Mouse (Mus musculus) adrenal gland, postnatal 25 days (tissue): ENCODE measurements around the gene Dennd4b. TPM values are rescaled to one million over a fixed set of nuclear protein-coding genes. Genes with fewer than 3 reads are reported as not detected.
"Not testable (repeated sequence)": the region's sequence is repeated elsewhere in the genome, so short reads cannot be mapped to it uniquely, and the experiment has no call there.

Experiments
- DNase-seq: peaks from one replicate; pipeline ENCODE4 v3.0.0; 2021; ENCODE audit warnings: mixed read lengths
- microRNA-seq, 2 experiments: library from miRNA; unstranded; fragments of <30 nt; microRNA quantifications; one replicate each; pipeline ENCODE4 v1.2.0; 2021
- total RNA-seq: library from RNA; stranded (reverse); gene quantifications from 2 replicates; pipeline ENCODE4 v1.2.3, GENCODE M21; 2021

Gene Dennd4b
- total RNA-seq, 1 experiment from 2014 or later: 10.7 TPM

DNA sequence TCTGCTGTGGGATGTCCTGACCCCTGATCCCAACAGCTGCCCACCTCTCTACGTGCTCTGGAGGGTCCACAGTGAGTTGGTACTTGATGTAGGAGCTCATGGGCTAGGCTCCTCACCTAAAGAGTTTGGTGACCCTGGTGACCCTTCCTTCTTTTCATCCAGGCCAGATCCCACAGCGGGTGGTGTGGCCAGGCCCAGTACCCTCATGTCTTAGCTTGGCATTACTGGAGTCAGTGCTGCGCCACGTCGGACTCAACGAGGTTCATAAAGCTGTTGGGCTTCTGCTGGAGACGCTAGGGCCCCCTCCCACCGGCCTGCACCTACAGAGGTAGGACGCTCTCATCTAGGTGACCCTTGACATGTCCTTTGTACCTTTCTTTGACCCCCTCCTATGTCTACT lies 14.2 kb downstream of the Dennd4b start:
- no peak for DNase-seq

DNA sequence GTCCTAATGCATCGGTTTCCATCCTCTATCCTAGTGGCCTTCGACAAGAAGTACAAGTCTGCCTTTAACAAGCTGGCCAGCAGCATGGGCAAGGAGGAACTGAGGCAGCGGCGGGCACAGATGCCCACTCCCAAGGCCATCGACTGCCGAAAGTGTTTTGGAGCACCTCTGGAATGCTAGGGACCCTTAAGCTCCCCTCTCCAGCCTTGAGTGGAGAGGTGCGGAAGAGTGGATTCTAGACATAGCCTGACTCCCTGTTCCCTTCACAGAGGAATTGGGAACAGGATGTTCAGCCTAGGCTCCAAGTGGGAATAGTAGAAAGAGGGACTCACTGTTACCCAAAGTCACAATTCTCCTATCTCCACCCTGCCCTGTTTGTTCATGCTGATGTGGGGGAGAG lies 14.8 kb downstream of the Dennd4b start:
- DNase-seq: no peak

DNA sequence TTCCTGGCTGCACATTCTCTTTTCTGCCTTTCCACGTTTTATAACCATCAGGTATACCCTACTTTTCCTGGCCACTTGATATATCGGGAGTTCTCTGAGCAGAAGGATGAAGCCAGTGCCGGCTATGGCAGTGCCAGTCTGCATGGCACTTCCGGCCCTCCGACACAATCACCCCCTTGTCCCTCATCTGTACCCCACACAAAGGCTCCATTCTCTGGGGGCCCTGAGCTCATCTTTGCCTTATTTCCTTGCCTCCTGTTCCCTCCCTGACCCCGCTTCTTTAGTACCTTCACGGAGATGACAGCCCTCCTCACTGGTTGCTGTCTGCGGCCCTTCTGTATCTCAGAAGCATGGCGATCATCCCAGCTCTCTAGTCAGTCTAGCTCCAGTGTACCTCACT lies 15.7 kb downstream of the Dennd4b start:
- DNase-seq: no peak

DNA sequence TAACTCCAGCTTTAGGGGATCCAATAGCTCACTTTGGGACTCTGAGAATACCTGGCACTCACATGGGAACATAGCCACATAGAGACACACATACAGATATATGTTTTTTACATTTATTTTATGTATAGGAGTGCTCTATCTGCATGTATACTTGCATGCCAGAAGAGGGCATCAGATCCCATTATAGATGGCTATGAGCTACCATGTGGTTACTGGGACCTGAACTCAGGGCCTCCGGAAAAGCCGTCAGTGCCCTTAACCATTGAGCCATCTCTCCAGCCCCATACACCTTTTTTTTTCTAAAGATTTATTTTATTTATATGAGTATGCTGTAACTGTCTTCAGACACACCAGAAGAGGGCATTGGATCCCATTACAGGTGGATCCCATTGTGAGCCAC lies 19.2 kb downstream of the Dennd4b start:
- DNase-seq: no peak

GRCm38 (mm10) chr3:90289403-90289802 lies 24.4 kb downstream of the Dennd4b start:
- not testable (repeated sequence) for DNase-seq

DNA sequence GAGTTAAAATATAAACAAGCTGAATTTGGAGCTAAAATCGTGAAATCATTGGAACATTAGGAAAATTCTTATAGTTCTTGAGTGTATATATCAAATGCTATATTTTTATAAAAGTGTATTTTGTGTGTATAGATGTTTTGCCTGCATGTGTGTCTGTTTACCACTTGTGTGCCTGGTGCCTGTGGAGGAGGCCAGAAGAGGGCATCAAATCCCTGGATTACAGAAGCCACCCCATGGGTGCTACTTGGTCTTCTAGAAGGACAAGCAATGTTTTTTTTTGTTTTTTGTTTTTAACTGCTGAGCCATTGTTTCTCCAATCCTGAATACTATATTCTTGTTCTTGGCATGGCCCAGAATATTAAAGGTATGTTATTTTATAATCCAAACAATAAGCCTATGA lies 25.6 kb downstream of the Dennd4b start:
- no peak for DNase-seq

- DNase-seq: no peak
These were observed 27.0 kb downstream of the Dennd4b start for GRCm38 (mm10) chr3:90291982-90292344.

GRCm38 (mm10) chr3:90292345-90293275 lies 27.6 kb downstream of the Dennd4b start, which contains the start of gene Gatad2b:
TSS of gene Gatad2b (plus strand) at chr3:90293178.
- peak; percentile 97 for DNase-seq

- peak; percentile 75 for DNase-seq
These were observed 28.5 kb downstream of the Dennd4b start for GRCm38 (mm10) chr3:90293352-90294063.

GRCm38 (mm10) chr3:90294064-90294440 lies 29.1 kb downstream of the Dennd4b start:
- DNase-seq: no peak

DNA sequence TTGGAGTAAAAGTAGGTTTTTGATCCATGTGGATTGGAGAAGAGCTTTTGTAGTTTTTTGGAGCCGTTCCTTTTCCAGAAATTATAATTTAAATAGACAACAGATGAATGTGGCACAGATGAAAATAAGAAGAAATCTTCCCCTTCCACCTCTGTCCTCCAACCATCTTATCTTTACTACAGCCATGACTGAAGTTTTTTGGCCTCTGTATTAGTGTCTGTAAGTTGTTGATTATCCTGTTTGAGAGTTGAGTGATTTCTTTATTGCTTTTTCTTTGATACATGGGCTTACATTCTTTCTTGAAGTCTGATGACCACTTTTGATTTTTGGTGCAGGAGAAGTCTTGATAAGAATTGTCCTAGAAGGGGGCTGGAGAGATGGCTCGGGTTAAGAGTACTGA lies 29.7 kb downstream of the Dennd4b start:
- DNase-seq: no peak

GRCm38 (mm10) chr3:90305801-90306200 lies 40.8 kb downstream of the Dennd4b start:
- DNase-seq: no peak

DNA sequence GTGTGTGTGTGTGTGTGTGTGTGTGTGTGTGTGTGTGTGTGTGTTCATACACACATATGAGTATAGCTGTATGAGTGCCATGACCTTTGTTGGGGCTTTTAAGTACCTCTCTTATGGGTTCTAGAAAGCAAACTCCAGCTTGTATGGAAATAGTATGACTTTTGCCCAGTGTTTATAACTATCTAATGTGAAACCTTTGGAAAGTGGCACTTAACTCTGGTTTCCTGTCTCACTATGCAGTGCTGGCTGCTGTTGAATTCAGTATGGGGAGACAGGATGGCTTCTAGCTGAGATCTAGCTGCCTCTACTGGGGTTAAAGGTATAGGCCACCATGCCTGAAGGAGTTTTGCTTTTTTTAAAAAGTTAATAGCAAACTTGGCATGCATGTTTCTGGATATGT lies 44.6 kb downstream of the Dennd4b start:
- DNase-seq: no peak

DNA sequence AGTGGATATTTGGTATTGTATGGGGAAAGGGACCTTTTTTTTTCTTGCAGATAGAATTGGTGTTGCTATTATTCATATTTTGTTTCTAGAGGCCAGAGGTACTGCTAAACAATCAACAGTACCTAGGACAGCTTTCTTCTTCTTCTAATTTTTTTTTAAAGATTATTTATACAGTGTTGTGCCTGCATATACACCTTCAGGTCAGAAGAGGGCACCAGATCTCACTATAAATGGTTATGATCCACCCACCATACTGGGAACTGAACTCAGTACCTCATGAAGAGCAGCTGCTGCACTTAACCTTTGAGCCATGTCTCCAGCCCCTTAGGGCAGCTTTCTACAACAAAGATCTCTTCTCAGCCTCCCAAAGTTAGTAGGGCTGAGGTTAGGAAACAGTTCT lies 48.4 kb downstream of the Dennd4b start:
- no peak for DNase-seq

DNA sequence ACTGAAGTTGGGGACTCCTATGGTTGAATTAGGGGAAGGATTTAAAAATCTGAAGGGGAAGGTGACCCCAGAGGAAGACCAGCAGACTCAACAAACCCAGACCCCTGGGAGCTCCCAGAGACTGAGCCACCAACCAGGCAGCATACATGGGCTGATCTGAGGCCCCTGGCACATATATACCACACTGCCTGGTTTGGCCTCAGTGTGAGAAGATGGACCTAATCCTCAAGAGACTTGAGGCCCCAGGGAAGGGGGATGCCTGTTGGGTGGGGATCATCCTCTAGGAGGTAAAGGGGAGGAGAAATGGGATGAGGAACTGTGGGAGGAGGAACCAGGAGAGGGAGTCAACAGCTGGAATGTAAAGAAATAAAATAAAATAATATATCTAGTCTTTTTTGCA lies 49.3 kb downstream of the Dennd4b start:
- DNase-seq: no peak

DNA sequence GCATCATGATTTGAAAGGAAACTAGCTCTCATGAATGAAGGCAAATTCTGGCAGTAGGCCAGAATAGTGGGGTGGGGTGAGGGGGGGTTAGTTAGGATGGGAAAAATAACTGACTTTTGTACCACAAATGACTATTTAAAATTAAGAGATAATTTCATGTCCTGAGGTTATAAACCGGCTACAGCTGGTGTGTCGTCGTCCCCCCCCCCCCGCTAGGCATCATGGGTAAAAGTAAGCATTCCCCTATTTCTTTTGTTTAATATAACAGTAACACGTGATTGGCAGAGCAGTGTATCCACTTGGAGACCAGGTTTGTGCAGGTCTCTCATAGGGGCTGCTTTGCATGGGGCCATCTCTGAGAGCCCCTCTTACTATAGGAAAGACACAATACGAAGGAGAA lies 57.3 kb downstream of the Dennd4b start:
- no peak for DNase-seq

DNA sequence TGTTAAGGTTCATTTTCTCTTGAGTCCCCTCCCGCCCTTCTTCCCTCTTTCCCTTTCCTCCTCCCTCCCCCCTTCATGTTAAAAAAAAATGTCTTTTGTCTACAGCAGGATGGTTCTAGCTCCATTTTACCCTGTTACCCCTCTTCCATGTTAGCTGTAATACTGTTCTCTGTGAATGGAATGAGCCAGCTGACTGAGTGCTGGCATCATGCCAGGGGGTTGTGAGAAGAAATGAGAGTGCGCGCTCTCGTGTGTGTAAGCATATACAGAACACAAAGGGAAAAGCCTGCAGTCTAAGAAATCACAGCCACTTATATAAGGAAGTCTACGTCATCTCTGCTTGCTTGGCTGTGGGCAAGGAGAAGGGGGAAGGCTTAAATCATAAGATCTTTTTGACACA lies 58.1 kb downstream of the Dennd4b start:
- DNase-seq: peak; percentile 84

Small RNA genes lying within 50 kb of the gene (microRNA-seq; reads per million reads assigned to microRNA genes)
- gene Mir7012: 0 reads per million in 2 experiments

Other genes starting within 250 kb of the Dennd4b start
- gene 4933434E20Rik, start 213.5 kb upstream of the Dennd4b start, total RNA-seq: 77.0 and 90.3 TPM in 2 replicates
- gene Ubap2l, start 212.6 kb upstream of the Dennd4b start, total RNA-seq: 158 and 190 TPM in 2 replicates
- gene Tpm3, start 192.5 kb upstream of the Dennd4b start, total RNA-seq: 178 and 198 TPM in 2 replicates
- 0.55 and 0.71 TPM in 2 replicates for gene Nup210l, start 161.1 kb upstream of the Dennd4b start, total RNA-seq
- 1,629 and 1,829 TPM in 2 replicates for gene Rps27, start 51.5 kb upstream of the Dennd4b start, total RNA-seq
- 31.0 and 49.5 TPM in 2 replicates for gene Rab13, start 51.5 kb upstream of the Dennd4b start, total RNA-seq
- 68.6 and 72.3 TPM in 2 replicates for gene Jtb, start 33.6 kb upstream of the Dennd4b start, total RNA-seq
- 0.85 TPM in 1 of 2 replicates, not detected in the other for gene Creb3l4, start 21.7 kb upstream of the Dennd4b start, total RNA-seq
- 132 and 136 TPM in 2 replicates for gene Slc39a1, start 17.0 kb upstream of the Dennd4b start, total RNA-seq
- gene Crtc2, start 11.0 kb upstream of the Dennd4b start, total RNA-seq: 46.7 and 57.8 TPM in 2 replicates
- gene Gatad2b, start 28.0 kb downstream of the Dennd4b start, total RNA-seq: 76.8 and 78.1 TPM in 2 replicates
- 130 and 146 TPM in 2 replicates for gene Slc27a3, start 124.8 kb downstream of the Dennd4b start, total RNA-seq
- 91.2 and 92.3 TPM in 2 replicates for gene Ints3, start 168.4 kb downstream of the Dennd4b start, total RNA-seq
- 224 and 269 TPM in 2 replicates for gene Npr1, start 200.7 kb downstream of the Dennd4b start, total RNA-seq
- 65.6 and 65.7 TPM in 2 replicates for gene Ilf2, start 210.9 kb downstream of the Dennd4b start, total RNA-seq
- 67.2 and 74.0 TPM in 2 replicates for gene Snapin, start 225.8 kb downstream of the Dennd4b start, total RNA-seq
- 115 and 124 TPM in 2 replicates for gene Chtop, start 244.3 kb downstream of the Dennd4b start, total RNA-seq
- 108 and 131 TPM in 2 replicates for gene S100a1, start 249.2 kb downstream of the Dennd4b start, total RNA-seq
- 28.8 and 41.1 TPM in 2 replicates for gene S100a13, start 249.2 kb downstream of the Dennd4b start, total RNA-seq